Mouse (Mus musculus) regulatory T cell (primary cell): Measurements from ENCODE around the gene Polq.

Experiments
- in situ Hi-C: fragments of 300-600 bp; cut with MboI, MseI; formaldehyde crosslinking; loops from one replicate; pipeline ENCODE4 v1.15.1; 2025; ENCODE audit warnings: high pct_unique_total_duplicates

Polq gene

DNA sequence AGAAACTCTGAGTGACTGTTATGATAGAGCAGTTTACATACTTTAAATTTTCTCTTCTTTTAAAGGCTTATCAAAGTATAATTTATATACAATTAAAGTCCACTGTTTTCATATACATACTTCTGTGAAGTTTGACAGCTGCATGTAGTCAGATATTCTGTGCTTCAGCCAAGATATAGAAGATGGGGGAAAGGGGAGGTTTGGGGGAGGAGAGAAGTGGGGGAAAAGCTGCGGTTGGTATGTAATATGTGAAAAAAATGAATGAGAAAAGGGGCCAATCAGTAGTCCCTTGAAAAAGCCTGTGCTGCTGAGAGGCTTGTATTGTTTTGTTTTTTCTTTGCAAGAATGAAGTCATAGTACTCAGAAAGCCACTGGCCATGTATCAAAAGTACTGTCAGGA is 78.1 kb downstream of the Polq start:
- in situ Hi-C loops: no loop called here

DNA sequence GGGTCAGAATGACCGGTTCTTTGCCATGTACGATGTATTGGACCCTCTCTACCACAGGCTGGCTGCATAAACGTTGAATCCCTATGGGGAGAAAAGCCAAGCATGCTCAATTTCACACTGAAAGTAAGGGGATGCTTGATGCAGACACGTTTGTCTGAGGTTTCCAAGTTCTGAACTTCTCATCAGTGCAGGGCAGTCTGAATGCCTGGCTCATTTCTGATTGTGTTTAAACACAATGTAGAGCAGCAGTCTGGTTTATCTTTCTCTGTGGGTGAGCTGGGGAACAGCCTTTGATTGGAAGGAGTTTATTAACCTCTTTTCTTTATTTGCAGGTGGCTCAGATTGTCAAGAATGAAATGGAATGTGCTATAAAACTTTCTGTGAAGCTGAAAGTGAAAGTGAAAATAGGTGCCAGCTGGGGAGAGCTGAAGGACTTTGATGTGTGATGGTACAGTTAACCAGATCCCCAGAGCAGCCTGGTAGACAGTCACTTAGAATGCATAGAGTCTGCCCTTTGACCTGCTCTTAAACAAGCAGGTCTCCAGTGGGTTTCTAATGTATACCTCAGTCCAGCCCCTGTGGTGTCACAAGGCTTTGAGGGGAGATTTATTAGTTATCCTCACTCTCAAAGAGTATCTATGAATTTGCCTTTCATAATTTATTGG is 82.7 kb downstream of the Polq start:
- in situ Hi-C loops: no loop called here

DNA sequence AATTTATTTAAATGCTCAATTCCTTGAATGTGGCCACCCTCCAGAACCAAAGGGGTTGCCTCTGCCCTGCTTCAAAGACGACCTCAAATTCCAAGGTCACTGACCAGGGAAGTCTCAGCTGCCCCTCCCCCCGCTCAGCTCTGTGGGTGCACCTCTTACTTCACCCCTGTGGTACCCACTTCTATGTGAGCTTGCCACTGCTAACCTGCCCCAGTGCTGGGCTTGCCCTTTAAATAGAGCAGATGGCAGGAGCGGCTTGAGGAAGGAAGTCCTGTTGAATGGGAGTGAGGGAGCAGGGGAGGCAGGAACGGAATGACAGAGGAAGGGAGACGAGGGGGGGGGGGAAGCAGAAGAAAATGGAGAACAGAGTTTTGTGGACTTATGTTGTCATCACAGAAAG is 97.2 kb downstream of the Polq start:
- in situ Hi-C loops: loop anchor here (10.0 to 25.0 kb wide), 2 partner anchors 579 to 776 kb away; no protein-coding TSS in a partner anchor

DNA sequence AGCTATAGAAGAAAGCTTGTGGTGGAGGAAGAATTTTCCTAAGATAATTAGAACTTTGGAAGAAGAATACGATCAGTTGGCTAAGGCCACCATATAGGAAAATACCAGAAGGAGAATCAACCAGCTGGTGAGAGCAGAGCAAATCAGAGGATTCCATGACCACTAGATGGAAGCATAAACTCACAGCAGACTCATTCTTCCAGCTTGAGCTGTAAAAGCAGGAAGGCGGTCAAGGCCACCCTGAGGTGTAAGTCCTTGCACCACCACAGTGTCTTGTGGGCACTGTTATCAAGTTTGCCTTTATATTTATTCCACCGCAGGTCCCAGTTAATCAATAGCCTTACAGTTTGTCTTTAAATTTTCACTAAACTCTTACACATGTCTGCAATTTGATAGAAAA is 97.7 kb downstream of the Polq start:
- in situ Hi-C loops: loop anchor here (10.0 to 25.0 kb wide), 2 partner anchors 578 to 776 kb away; no protein-coding TSS in a partner anchor

DNA sequence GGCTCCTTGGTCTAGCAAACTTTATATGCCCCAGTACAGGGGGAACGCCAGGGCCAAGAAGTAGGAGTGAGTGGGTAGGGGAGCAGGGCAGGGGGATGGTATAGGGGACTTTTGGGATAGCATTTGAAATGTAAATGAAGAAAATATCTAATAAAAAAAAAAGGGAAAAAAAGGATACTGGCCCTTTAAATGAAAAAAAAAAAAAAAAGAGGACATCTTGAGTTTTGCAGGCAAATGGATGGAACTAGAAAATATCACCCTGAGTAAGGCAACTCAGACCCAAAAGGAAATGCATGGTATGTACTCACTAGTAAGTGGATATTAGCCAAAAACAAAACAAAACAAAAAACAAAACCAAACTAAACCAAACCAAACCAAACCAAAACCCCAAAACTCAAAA is 113.6 kb downstream of the Polq start:
- in situ Hi-C loops: loop anchor here (25.0 kb wide), 2 partner anchors 837 to 913 kb away; partner anchors contain the start of genes 2010005H15Rik and Gm5416
